Mouse (Mus musculus) layer of hippocampus, adult 2 months (tissue): ENCODE results near the gene Fam193b. TPM values are rescaled to one million over a fixed set of nuclear protein-coding genes. Genes with fewer than 3 reads are reported as not detected.

Experiments
- DNase-seq, 2 experiments: peaks; one replicate each; pipeline ENCODE4 v3.0.0; 2022; ENCODE audit warnings: low spot score in 2 of 2
- H3K27ac ChIP-seq: fragments of 200-600 bp; 2 replicates; pipeline ENCODE4 v1.8.1; 2022
- H3K4me3 ChIP-seq: fragments of 200-600 bp; 2 replicates; pipeline ENCODE4 v1.8.1; 2022; ENCODE audit warnings: mild to moderate bottlenecking
- CTCF ChIP-seq: fragments of 200-600 bp; conservative IDR thresholded peaks from 2 replicates; pipeline ENCODE4 v1.8.1; 2022; ENCODE audit warnings: antibody characterized with exemption, mild to moderate bottlenecking, moderate library complexity
- total RNA-seq, 2 experiments: library from RNA; stranded (reverse); gene quantifications; 2 replicates each; pipeline ENCODE4 v1.2.3; 2021

The Fam193b gene
- total RNA-seq, 2 experiments from 2014 or later = 95.3 to 97.7 TPM

DNA sequence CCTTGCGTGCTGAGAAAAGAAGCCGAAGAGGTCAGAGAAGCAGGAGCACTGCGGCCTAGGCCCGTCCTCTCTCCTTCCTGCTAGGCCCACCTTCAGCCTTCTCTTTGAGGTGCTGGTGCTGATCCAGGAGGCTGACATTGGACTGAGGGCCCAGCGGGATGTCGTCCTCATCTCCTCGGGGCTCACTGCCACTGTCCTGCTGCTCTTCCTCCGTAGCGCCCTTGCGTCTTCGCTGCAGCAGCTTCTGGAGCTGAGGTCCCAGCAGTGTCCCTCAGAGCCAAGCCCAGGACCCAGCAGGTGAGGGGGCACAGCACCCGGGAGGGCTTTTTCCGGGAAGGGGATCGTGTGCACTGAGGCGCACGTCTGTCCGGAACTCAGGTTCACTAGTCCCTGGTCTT is 35.1 kb downstream of the Fam193b start:
- peak overlapping the region; percentile 76 for H3K4me3 ChIP-seq
- peak overlapping the region; percentile 92 for H3K27ac ChIP-seq
- DNase-seq = no peak
- TF ChIP-seq CTCF = no peak

DNA sequence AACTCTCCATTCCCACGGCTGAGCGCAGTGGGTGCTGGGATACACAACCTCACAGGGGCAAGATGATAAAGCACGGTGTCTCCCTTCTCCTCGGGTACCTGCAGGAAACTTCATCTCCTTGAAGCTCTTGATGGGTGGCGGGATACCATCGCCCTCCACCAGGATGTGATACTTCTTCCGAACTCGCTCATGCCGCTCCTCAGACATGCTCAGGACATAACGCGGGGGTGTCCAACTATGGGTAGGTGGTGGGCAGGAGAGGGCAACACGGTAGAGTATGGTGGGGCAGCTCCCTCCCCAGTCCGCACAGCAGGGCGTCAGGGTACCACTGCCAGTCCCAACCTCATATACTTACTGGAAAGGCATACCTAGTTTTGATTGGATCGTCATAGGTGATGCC is 35.7 kb downstream of the Fam193b start:
- H3K27ac ChIP-seq = no peak overlapping the region
- DNase-seq = no peak
- TF ChIP-seq CTCF = no peak
- H3K4me3 ChIP-seq = peak overlapping the region; percentile 76

DNA sequence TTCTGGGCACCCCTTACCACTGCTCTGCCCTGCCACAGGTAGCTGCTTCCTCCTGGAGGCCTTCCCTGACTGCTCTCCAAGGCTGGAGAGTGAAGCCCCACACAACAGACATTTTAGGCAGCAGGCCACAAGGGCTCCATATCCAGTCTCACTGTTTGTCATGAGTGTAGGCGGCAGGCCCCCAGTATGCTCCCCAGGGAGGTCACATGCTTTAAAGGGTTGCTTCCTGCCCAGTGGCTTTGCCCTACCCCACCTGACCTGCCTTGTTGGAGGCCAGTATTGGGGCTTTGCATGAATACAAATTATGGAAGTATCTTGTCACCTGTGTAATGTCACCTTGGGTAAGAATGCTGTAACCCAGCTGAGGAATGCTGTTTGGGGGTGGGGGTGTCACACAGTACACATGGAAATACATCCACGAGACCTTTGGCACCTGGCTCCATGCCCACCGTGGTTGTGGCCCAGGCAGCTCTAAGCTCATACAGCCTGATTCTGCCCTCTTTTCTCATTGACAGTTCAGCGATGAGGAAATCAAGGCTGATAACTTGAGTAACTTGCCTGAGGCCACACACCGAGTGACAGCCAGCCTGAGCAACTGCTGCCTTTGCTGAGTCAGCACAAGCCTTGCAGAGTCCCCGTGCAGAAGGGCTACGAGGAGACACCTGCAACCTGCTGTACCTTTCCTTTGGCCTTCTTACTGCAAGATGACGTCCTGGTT is 41.6 kb downstream of the Fam193b start, which contains the start of gene Dok3:
Dok3 (minus strand) TSS at position 99 of the 718 bp plus-strand sequence.
- H3K27ac ChIP-seq = peak within 1 kb of the TSS; percentile 68; the same call in 1 of the 2 replicates
- DNase-seq = no peak
- no peak for TF ChIP-seq CTCF

GRCm38 (mm10) chr13:55527834-55528772 is 42.8 kb downstream of the Fam193b start:
- 0 out of 2 replicates have a peak overlapping the region, but pooled peaks have one; percentile 9 for H3K4me3 ChIP-seq
- DNase-seq = no peak
- H3K27ac ChIP-seq = peak overlapping the region; percentile 68; the same call in 1 of the 2 replicates
- no peak for TF ChIP-seq CTCF

More for the DNA sequence above, 41.6 kb downstream of the Fam193b start, which contains the start of gene Dok3:
- H3K4me3 ChIP-seq = 0 out of 2 replicates have a peak within 1 kb of the TSS, but pooled peaks have one; percentile 9

DNA sequence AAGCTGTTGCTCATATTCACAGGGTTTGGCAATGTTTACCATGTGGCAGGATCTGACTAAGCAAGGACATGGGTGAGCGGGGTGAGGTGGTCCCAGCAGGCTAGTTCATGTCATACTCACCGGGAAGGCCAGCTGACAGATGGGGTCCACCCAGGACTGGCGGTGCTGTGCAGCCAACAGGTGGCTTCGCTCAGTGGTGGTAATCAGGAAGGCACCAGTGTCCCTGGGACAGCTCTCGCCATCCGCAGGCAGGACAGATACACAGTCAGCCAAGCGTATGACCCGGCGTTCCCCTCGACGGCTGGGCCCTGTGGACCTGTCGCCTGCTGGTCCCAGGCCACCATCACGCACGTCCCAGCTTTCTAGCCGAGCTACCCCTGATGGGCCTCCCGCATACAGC is 43.7 kb downstream of the Fam193b start:
- no peak overlapping the region for H3K4me3 ChIP-seq
- TF ChIP-seq CTCF = no peak
- DNase-seq = no peak
- peak overlapping the region; percentile 68; the same call in 1 of the 2 replicates for H3K27ac ChIP-seq

DNA sequence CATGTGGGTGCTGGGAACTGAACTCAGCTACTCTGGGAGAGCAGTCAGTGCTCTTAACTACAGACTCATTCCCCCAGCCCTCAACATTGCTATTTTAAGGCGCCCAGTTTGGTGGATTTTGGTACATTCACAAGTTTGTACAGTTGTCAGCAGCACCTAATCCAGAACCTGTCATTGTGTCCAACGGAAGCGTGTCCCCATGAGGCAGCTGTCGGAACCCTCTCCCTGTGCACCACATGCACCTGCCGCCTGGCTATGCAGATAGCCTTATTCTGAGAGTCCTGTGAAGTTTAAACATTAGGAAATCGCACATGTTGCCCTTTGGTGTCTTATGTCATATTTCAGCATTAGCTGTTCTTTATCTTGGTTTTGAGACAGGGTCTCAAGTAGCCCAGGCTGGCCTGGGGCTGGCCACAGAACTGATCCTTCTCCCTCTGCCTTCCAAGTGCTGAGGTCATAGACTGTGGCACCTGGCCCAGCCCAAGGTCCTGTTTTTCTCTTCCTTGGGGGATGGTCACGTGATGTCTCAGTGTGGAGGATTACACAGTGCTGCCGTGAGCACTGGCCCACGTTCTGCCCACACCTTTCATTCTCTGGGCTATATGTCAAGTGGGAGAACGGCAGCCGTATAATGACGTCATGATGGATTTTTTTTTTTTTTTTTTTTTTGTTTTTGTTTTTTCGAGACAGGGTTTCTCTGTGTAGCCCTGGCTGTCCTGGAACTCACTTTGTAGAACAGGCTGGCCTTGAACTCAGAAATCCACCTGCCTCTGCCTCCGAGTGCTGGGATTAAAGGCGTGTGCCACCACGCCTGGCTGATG is 45.0 kb downstream of the Fam193b start:
- Histone ChIP-seq H3K4me3 (no peak overlapping the region), H3K27ac (no peak overlapping the region)
- no peak for DNase-seq
- TF ChIP-seq CTCF = no peak

GRCm38 (mm10) chr13:55523951-55524600 is 46.8 kb downstream of the Fam193b start:
- no peak overlapping the region for H3K4me3 ChIP-seq
- no peak for TF ChIP-seq CTCF
- no peak for DNase-seq
- no peak overlapping the region for H3K27ac ChIP-seq

GRCm38 (mm10) chr13:55523278-55523677 is 47.6 kb downstream of the Fam193b start:
- H3K27ac ChIP-seq = peak overlapping the region; percentile 24; the same call in 1 of the 2 replicates
- DNase-seq = no peak
- TF ChIP-seq CTCF = no peak
- H3K4me3 ChIP-seq = no peak overlapping the region

- H3K4me3 ChIP-seq = no peak overlapping the region
- H3K27ac ChIP-seq = peak overlapping the region; percentile 24; the same call in 1 of the 2 replicates
- TF ChIP-seq CTCF = no peak
- DNase-seq = no peak
These were observed 48.2 kb downstream of the Fam193b start for GRCm38 (mm10) chr13:55522730-55523129.

DNA sequence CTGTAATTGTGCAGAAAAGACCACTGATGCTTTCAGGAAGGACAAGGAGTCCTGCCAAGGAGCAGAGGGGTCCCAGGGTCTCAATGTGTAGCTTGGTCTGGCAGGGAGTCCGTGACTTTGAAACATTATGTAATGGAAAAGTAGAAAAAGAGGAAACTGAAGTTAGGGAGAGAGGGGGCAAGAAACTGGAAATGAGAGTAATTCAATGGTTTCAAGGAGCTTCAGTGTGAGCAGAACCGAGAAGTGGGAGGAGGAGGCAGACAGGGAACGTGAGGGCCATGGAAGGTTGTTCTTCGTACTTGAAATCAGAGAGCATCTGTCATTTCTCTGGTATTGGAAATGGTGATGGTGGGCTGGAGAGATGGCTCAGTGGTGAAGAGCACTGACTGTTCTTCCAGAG is 51.3 kb downstream of the Fam193b start:
- no peak overlapping the region for H3K27ac ChIP-seq
- TF ChIP-seq CTCF = no peak
- no peak for DNase-seq
- no peak overlapping the region for H3K4me3 ChIP-seq

DNA sequence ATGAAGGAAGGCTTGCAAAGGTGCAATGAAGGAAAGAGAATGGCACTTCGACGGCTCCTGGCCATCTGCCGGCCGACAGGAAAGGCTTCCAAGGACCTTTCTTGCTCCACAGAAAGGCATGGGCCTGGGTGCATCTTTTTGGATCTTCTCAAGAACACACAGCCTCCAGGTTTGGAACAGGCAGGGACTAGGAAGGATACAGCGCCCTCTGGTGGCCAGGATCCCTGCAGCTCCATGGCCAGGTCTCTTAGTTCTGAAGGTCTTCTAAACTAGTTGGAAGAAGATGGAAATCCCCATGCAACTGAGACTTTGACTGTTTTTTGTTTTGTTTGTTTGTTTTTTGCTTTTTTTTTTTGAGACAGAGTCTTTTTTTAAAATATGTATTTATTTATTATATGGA is 54.0 kb downstream of the Fam193b start:
- peak; percentile 96 for TF ChIP-seq CTCF
- no peak overlapping the region for H3K27ac ChIP-seq
- peak; percentile 86 to 95 for DNase-seq
- H3K4me3 ChIP-seq = no peak overlapping the region

DNA sequence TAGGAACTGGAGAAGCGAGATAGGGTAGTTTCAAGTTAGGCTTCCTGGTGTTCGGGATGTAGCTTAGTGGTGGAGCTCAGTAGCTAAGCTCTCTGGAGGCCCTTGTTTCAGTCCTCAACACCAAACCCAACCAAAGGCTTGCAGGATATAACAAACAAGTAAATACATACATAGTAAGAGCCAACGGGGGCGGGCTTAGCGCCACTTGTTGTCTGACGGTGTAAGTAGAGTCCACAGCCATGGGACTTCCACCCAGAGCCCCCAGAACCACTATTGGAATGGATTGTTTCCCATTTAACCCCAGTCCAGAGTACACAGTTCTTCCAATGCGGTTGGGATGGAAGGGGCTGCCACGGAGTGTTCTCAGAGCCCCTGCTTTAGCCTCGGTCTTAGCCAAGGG is 57.1 kb downstream of the Fam193b start:
- Histone ChIP-seq H3K4me3 (peak overlapping the region; percentile 87), H3K27ac (peak overlapping the region; percentile 98)
- TF ChIP-seq CTCF = 0 out of 2 replicates have a peak, but pooled peaks have one; percentile 13
- no peak for DNase-seq
